Mouse (Mus musculus) bone marrow, adult 2 months (tissue): ENCODE data around the gene Ercc6l2.

Source experiments
- CTCF ChIP-seq: fragments of 200-500 bp; IDR thresholded peaks from 2 replicates; pipeline ENCODE4 v1.5.1; 2011; ENCODE audit warnings: low read length, control low read depth; ENCODE audit not compliant: control insufficient read depth, insufficient read depth
- POLR2A ChIP-seq: fragments of 200-500 bp; IDR thresholded peaks from 2 replicates; pipeline ENCODE4 v1.6.1; 2011; ENCODE audit warnings: low read depth, mild to moderate bottlenecking, control low read depth, low read length, borderline replicate concordance; ENCODE audit not compliant: control insufficient read depth

DNA sequence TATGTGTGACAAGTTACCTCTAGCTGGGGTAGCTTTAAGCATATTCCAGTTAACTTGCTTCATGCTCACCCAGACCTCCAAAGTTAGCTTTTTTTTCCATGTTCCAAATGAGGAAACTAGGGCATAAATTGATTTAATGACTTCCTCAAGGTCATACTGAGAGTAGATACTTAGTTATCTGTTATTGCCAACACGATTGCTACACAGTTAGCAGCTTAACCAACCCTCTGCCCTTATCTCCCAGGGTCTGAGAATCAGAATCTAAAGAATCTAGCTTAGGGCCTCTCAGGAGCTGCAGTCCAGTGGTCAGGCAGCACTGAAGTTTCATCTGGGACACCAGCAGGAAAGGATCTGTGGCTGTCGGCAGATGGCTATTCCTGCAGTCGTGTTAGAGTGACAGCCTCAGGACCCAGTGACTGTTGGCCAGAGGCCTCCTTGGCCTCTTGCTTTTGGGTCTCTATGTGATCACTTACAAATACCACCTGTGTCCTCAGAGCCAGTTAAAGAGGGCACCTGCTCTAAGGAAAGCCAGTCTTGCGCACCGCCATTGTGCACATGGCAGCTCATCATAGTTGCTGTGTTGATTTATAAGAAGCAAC is 115.0 kb downstream of the Ercc6l2 start:
- TF ChIP-seq POLR2A (no peak), CTCF (no peak)
